Mouse (Mus musculus) intestine, postnatal 0 days (tissue): ENCODE measurements at regions not wholly inside any gene's neighbourhood (a gene's known extent, or its start where the extent isn't known, plus 50 kb on each side); places are given as distances from the start of the nearest gene placed in this dataset.

ENCODE experiments used
- ATAC-seq: fragments of 200-750 bp; cut with Nextera tagmentation; 2 replicates; pipeline ENCODE4 v1.8.0; 2017; ENCODE audit warnings: mild to moderate bottlenecking, moderate TSS enrichment, moderate library complexity
- H3K27ac ChIP-seq: fragments of 300-500 bp; sonication (generic); 2 replicates; pipeline ENCODE4 v1.5.1; 2014; ENCODE audit warnings: mild to moderate bottlenecking, low read depth, low read length, moderate library complexity
- H3K27me3 ChIP-seq: fragments of 300-500 bp; sonication (generic); replicated peaks from 2 replicates; pipeline ENCODE4 v1.6.1; 2014; ENCODE audit warnings: low read length, mixed read lengths; ENCODE audit not compliant: control insufficient read depth, insufficient read depth
- H3K36me3 ChIP-seq: fragments of 300-500 bp; sonication (generic); 2 replicates; pipeline ENCODE4 v1.6.1; 2014; ENCODE audit warnings: mild to moderate bottlenecking, moderate library complexity; ENCODE audit not compliant: control insufficient read depth, insufficient read depth
- H3K4me1 ChIP-seq: fragments of 300-500 bp; sonication (generic); replicated peaks from 2 replicates; pipeline ENCODE4 v1.6.1; 2014; ENCODE audit warnings: antibody characterized with exemption, low read length, mixed read lengths; ENCODE audit not compliant: control insufficient read depth, insufficient read depth
- H3K4me2 ChIP-seq: fragments of 300-500 bp; sonication (generic); replicated peaks from 2 replicates; pipeline ENCODE4 v1.6.1; 2014; ENCODE audit warnings: low read depth, mild to moderate bottlenecking, moderate library complexity
- H3K4me3 ChIP-seq: fragments of 300-500 bp; sonication (generic); 2 replicates; pipeline ENCODE4 v1.5.1; 2014; ENCODE audit warnings: low read depth, low read length
- H3K9ac ChIP-seq: fragments of 300-500 bp; sonication (generic); 2 replicates; pipeline ENCODE4 v1.6.1; 2014; ENCODE audit warnings: mild to moderate bottlenecking, low read depth, low read length
- H3K9me3 ChIP-seq: fragments of 300-500 bp; sonication (generic); 2 replicates; pipeline ENCODE4 v1.6.1; 2016; ENCODE audit warnings: mixed run types; ENCODE audit not compliant: control insufficient read depth
- CTCF ChIP-seq: sonication (generic); IDR thresholded peaks from 2 replicates; pipeline ENCODE4 v1.5.1; 2016; ENCODE audit warnings: low read depth, mild to moderate bottlenecking, control low read depth, antibody characterized with exemption, moderate library complexity
- WGBS: fragments of 180-500 bp; shearing (Covaris S2); extraction: QIAGEN DNeasy Blood & Tissue Kit; methylation state at CpG from one replicate; pipeline ENCODE4 v1.1.7; 2014; 5-methylcytosine and 5-hydroxymethylcytosine counted together

GRCm38 (mm10) chr13:37500668-37501286, 155.8 kb downstream of the Ly86 start:
- Histone ChIP-seq H3K4me1 (0 out of 2 replicates have a peak, but pooled peaks cover 2% of the 10 kb centered on the region), H3K4me3 (no peak overlapping the region), H3K36me3 (no peaks in the 10 kb centered on the region), H3K27me3 (no peaks in the 10 kb centered on the region), H3K4me2 (no peak overlapping the region), H3K9me3 (no peaks in the 10 kb centered on the region), H3K9ac (no peak overlapping the region), H3K27ac (no peak overlapping the region)
- TF ChIP-seq CTCF: no peak
- peak; percentile 41; the same call in 1 of the 2 replicates for ATAC-seq
- 41% methylated on average over 4 of the region's 4 CpGs for WGBS

DNA sequence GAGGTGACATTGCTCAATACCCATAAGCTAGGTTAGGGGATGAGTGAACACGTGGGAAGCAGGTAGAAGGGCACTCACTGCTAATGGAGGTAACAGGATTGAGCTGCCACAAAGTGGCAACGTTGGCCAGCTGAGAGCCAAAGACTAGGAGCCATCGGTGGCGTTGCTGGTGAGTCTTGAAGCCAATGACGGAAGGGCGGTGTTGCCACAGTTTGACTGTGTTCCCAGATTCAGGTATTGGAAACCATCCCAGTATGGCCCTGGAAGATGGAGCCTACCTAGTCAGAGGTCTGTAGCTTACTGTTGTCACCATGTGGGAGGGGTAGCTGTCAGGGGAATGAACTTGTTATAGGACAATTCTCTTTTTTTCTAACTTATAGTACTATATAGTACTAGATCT, 158.4 kb downstream of the Ly86 start:
- Histone ChIP-seq H3K9ac (no peak overlapping the region), H3K4me3 (no peak overlapping the region), H3K4me1 (peaks cover 5% of the 10 kb centered on the region), H3K9me3 (no peaks in the 10 kb centered on the region), H3K27ac (no peak overlapping the region), H3K27me3 (no peaks in the 10 kb centered on the region), H3K36me3 (no peaks in the 10 kb centered on the region), H3K4me2 (no peak overlapping the region)
- TF ChIP-seq CTCF: no peak
- ATAC-seq: no peak
- 95% methylated on average over 6 of the region's 6 CpGs for WGBS

DNA sequence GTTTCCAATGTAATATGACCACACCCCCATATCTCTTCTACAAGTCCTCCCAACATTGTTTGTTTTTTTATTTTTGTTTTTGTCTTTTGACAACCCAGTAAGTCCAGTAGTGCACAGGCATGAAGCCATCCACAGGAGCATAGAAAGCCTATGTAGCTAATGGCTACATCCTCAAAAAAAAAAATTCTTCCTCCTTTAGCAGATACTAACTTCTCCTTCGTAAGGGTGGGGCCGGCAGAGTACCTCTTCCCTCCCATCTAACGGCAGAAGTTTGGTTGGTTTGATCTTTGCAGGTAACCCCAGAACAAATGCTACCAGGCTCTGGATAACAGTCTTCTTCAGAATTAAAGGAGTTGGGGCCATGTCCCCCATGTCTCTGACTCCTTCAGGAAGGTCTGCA, 158.9 kb downstream of the Ly86 start:
- H3K36me3 ChIP-seq: no peaks in the 10 kb centered on the region
- no peak for TF ChIP-seq CTCF
- no peak overlapping the region for H3K4me2 ChIP-seq
- no peak overlapping the region for H3K27ac ChIP-seq
- H3K9me3 ChIP-seq: no peaks in the 10 kb centered on the region
- H3K27me3 ChIP-seq: no peaks in the 10 kb centered on the region
- H3K9ac ChIP-seq: no peak overlapping the region
- peaks cover 7% of the 10 kb centered on the region for H3K4me1 ChIP-seq
- no peak overlapping the region for H3K4me3 ChIP-seq
- WGBS: 85% methylated on average over 3 of the region's 3 CpGs
- ATAC-seq: no peak

DNA sequence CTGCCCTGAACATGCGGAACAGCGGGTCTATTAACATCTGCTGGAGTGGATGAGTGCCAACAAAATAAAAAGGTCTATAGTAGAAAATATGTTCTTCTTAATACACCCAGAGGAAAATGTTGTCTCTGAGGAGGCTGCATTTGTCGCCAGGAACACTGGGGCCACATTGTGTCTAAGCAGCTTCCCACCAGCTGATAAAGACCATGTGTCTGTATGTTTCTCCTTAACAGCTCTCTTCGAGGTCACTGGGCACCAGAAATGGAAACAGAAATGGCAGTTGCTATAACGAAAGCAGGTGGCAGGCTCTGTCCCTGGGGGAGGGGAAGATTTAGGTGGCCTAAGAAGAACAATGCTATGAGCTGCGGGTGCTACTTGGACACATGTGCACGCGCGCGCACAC, 159.4 kb downstream of the Ly86 start:
- H3K27ac ChIP-seq: no peak overlapping the region
- WGBS: 73% methylated on average over 10 of the region's 10 CpGs
- ATAC-seq: no peak

DNA sequence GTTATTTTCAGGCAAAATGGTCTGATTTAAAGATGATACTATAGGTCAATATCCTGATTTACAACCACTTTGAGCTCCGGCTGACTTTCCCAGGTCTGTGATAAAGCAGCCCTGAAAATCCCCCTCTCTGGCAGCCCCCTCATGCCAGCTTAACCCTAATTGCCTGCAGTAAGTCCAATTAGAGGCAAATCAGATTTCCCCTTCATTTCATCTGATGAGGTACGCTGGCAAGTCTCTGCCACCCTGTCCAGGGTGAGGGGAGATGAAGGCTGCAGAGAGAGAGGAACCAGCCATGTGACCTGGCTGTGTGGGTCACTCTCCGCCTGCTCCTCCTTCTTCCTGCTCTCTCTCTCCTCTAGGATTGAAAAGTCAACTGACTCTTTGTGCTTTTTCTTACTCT, 160.6 kb downstream of the Ly86 start:
- Histone ChIP-seq H3K36me3 (no peaks in the 10 kb centered on the region), H3K9ac (no peak overlapping the region), H3K4me2 (no peak overlapping the region), H3K9me3 (no peaks in the 10 kb centered on the region), H3K27me3 (no peaks in the 10 kb centered on the region), H3K27ac (no peak overlapping the region), H3K4me3 (no peak overlapping the region), H3K4me1 (peaks cover 5% of the 10 kb centered on the region)
- TF ChIP-seq CTCF: no peak
- 86% methylated on average over 3 of the region's 3 CpGs for WGBS
- no peak for ATAC-seq

More for the DNA sequence above, 159.4 kb downstream of the Ly86 start:
- Histone ChIP-seq H3K4me3 (no peak overlapping the region), H3K36me3 (no peaks in the 10 kb centered on the region), H3K27me3 (no peaks in the 10 kb centered on the region), H3K9me3 (no peaks in the 10 kb centered on the region), H3K9ac (no peak overlapping the region), H3K4me1 (peaks cover 7% of the 10 kb centered on the region), H3K4me2 (no peak overlapping the region)
- TF ChIP-seq CTCF: no peak

- Histone ChIP-seq H3K9ac (no peak overlapping the region), H3K27ac (no peak overlapping the region; the same call in 1 of the 2 replicates), H3K36me3 (no peaks in the 10 kb centered on the region), H3K4me2 (no peak overlapping the region), H3K4me3 (no peak overlapping the region), H3K4me1 (peaks cover 5% of the 10 kb centered on the region), H3K27me3 (no peaks in the 10 kb centered on the region), H3K9me3 (no peaks in the 10 kb centered on the region)
- 54% methylated on average over 10 of the region's 10 CpGs for WGBS
- no peak for TF ChIP-seq CTCF
- no peak for ATAC-seq
Observed at GRCm38 (mm10) chr13:37506046-37506445, 161.0 kb downstream of the Ly86 start.
